Mouse (Mus musculus) lung, postnatal 0 days (tissue): Measurements from ENCODE around the gene Col10a1. TPM values are rescaled to one million over a fixed set of nuclear protein-coding genes. Genes with fewer than 3 reads are reported as not detected.
"Not testable (repeated sequence)": the region's sequence is repeated elsewhere in the genome, so short reads cannot be mapped to it uniquely, and the experiment has no call there.

Experiments used
- ATAC-seq: fragments of 200-750 bp; cut with Nextera tagmentation; 2 replicates; pipeline ENCODE4 v1.8.0; 2017; ENCODE audit warnings: moderate library complexity
- DNase-seq: peaks from one replicate; pipeline ENCODE4 v3.0.0-alpha.2; 2016; ENCODE audit warnings: low spot score
- H3K27ac ChIP-seq: fragments of 300-500 bp; sonication (generic); 2 replicates; pipeline ENCODE4 v1.5.1; 2014; ENCODE audit warnings: antibody characterized with exemption, mild to moderate bottlenecking, low read length, mixed read lengths
- H3K27me3 ChIP-seq: fragments of 300-500 bp; sonication (generic); replicated peaks from 2 replicates; pipeline ENCODE4 v1.6.1; 2014; ENCODE audit warnings: low read length, mixed read lengths; ENCODE audit not compliant: insufficient read depth
- H3K36me3 ChIP-seq: fragments of 300-500 bp; sonication (generic); 2 replicates; pipeline ENCODE4 v1.6.1; 2014; ENCODE audit warnings: low read length, mixed read lengths; ENCODE audit not compliant: insufficient read depth
- H3K4me1 ChIP-seq: fragments of 300-500 bp; sonication (generic); 2 replicates; pipeline ENCODE4 v1.6.1; 2014; ENCODE audit warnings: antibody characterized with exemption, low read depth, low read length, mixed read lengths; ENCODE audit not compliant: insufficient read depth
- H3K4me2 ChIP-seq: fragments of 300-500 bp; sonication (generic); replicated peaks from 2 replicates; pipeline ENCODE4 v1.6.1; 2014; ENCODE audit warnings: low read depth, mild to moderate bottlenecking, low read length, moderate library complexity, mixed read lengths
- H3K4me3 ChIP-seq: fragments of 300-500 bp; sonication (generic); 2 replicates; pipeline ENCODE4 v1.5.1; 2014; ENCODE audit warnings: low read depth, low read length
- H3K9ac ChIP-seq: fragments of 300-500 bp; sonication (generic); replicated peaks from 2 replicates; pipeline ENCODE4 v1.6.1; 2014; ENCODE audit warnings: low read depth, mild to moderate bottlenecking
- H3K9me3 ChIP-seq: fragments of 300-500 bp; sonication (generic); 2 replicates; pipeline ENCODE4 v1.6.1; 2016; ENCODE audit warnings: low read length, mixed read lengths
- CTCF ChIP-seq: IDR thresholded peaks from 2 replicates; pipeline ENCODE4 v1.5.1; 2016; ENCODE audit warnings: antibody characterized with exemption, mild to moderate bottlenecking
- EP300 ChIP-seq: IDR thresholded peaks from 2 replicates; pipeline ENCODE4 v1.6.1; 2016; ENCODE audit warnings: antibody characterized with exemption, mild to moderate bottlenecking, control low read depth
- WGBS: fragments of 180-500 bp; shearing (Covaris S2); extraction: QIAGEN DNeasy Blood & Tissue Kit; methylation state at CpG from one replicate; pipeline ENCODE4 v1.1.7; 2014; 5-methylcytosine and 5-hydroxymethylcytosine counted together
- polyA plus RNA-seq: library from polyadenylated mRNA; unstranded; fragments of >200 nt; fragmentation: Nextera tagmentation; extraction: Ambion mirVana; gene quantifications from 2 replicates; pipeline ENCODE4 v1.2.1, GENCODE M21; 2015

The Col10a1 gene
- polyA plus RNA-seq, 1 experiment from 2014 or later: 0.11 TPM

- Histone ChIP-seq H3K4me3 (no peak overlapping the region), H3K36me3 (no peaks in the 10 kb centered on the region), H3K9me3 (no peaks in the 10 kb centered on the region), H3K27me3 (no peaks in the 10 kb centered on the region), H3K4me1 (no peaks in the 10 kb centered on the region), H3K4me2 (no peak overlapping the region), H3K9ac (no peak overlapping the region), H3K27ac (no peak overlapping the region)
- ATAC-seq: no peak
- TF ChIP-seq EP300 (no peak), CTCF (no peak)
- no peak for DNase-seq
- 61% methylated on average over 7 of the region's 7 CpGs for WGBS
Observed at GRCm38 (mm10) chr10:34373332-34373731, 16.4 kb upstream of the Col10a1 start.

- no peak overlapping the region for H3K27ac ChIP-seq
- TF ChIP-seq EP300 (no peak), CTCF (no peak)
- H3K27me3 ChIP-seq: no peaks in the 10 kb centered on the region
- H3K36me3 ChIP-seq: no peaks in the 10 kb centered on the region
- H3K9me3 ChIP-seq: no peaks in the 10 kb centered on the region
- DNase-seq (no peak), ATAC-seq (no peak)
- no peaks in the 10 kb centered on the region for H3K4me1 ChIP-seq
- WGBS: 62% methylated on average over 5 of the region's 5 CpGs
- no peak overlapping the region for H3K9ac ChIP-seq
- no peak overlapping the region for H3K4me2 ChIP-seq
- H3K4me3 ChIP-seq: no peak overlapping the region
Observed at GRCm38 (mm10) chr10:34385636-34386035, 4.1 kb upstream of the Col10a1 start.

- Histone ChIP-seq H3K9me3 (no peaks in the 10 kb centered on the region), H3K27ac (no peak overlapping the region), H3K27me3 (no peaks in the 10 kb centered on the region), H3K4me1 (no peaks in the 10 kb centered on the region), H3K4me2 (no peak overlapping the region), H3K4me3 (no peak overlapping the region), H3K36me3 (peaks cover 2% of the 10 kb centered on the region), H3K9ac (no peak overlapping the region)
- WGBS: 89% methylated on average over 4 of the region's 4 CpGs
- DNase-seq: no peak
- ATAC-seq: no peak
- TF ChIP-seq CTCF (no peak), EP300 (no peak)
Observed at GRCm38 (mm10) chr10:34396959-34397358, 7.2 kb downstream of the Col10a1 start.

- Histone ChIP-seq H3K9me3 (no peaks in the 10 kb centered on the region), H3K27me3 (no peaks in the 10 kb centered on the region), H3K4me1 (no peaks in the 10 kb centered on the region), H3K27ac (no peak overlapping the region), H3K4me2 (no peak overlapping the region), H3K9ac (no peak overlapping the region), H3K4me3 (no peak overlapping the region), H3K36me3 (peaks cover 10% of the 10 kb centered on the region)
- no peak for TF ChIP-seq CTCF
- TF ChIP-seq EP300: no peak
- DNase-seq (no peak), ATAC-seq (no peak)
Observed at GRCm38 (mm10) chr10:34399267-34399666, 9.5 kb downstream of the Col10a1 start.

- Histone ChIP-seq H3K4me3 (peak within 1 kb of the TSS; percentile 79), H3K4me2 (peak within 1 kb of the TSS; percentile 53), H3K9me3 (no peaks in the 10 kb centered on the region), H3K27me3 (no peaks in the 10 kb centered on the region), H3K9ac (peak within 1 kb of the TSS; percentile 85), H3K36me3 (no peaks in the 10 kb centered on the region), H3K4me1 (peaks cover 5% of the 10 kb centered on the region; the same call in 1 of the 2 replicates), H3K27ac (peak within 1 kb of the TSS; percentile 96)
- 3% methylated on average over 49 of the region's 49 CpGs for WGBS
- ATAC-seq: peak; percentile 99
- DNase-seq: peak; percentile 97
- TF ChIP-seq EP300 (no peak), CTCF (no peak)
Observed at GRCm38 (mm10) chr10:34418204-34418756, 28.5 kb downstream of the Col10a1 start, which contains the start of gene Nt5dc1. TSS of gene Nt5dc1 (minus strand) at chr10:34418552.

GRCm38 (mm10) chr10:34418794-34419193, 29.0 kb downstream of the Col10a1 start:
- 72% methylated on average over 4 of the region's 4 CpGs for WGBS
- not testable (repeated sequence) for H3K27ac ChIP-seq, H3K9me3 ChIP-seq, H3K27me3 ChIP-seq, H3K9ac ChIP-seq, H3K4me1 ChIP-seq, H3K36me3 ChIP-seq, DNase-seq
- peak; percentile 4 for ATAC-seq
- Histone ChIP-seq H3K4me3 (peak overlapping the region; percentile 79), H3K4me2 (peak overlapping the region; percentile 53)

GRCm38 (mm10) chr10:34431783-34432182, 42.0 kb downstream of the Col10a1 start:
- TF ChIP-seq EP300 (no peak), CTCF (peak; percentile 68)
- Histone ChIP-seq H3K4me1 (no peaks in the 10 kb centered on the region), H3K9me3 (no peaks in the 10 kb centered on the region), H3K27ac (no peak overlapping the region), H3K36me3 (no peaks in the 10 kb centered on the region), H3K27me3 (no peaks in the 10 kb centered on the region), H3K4me2 (peak overlapping the region; percentile 30; the same call in 1 of the 2 replicates), H3K9ac (no peak overlapping the region), H3K4me3 (no peak overlapping the region; the same call in 1 of the 2 replicates)
- ATAC-seq (no peak), DNase-seq (peak; percentile 65)

- ATAC-seq, H3K4me2 ChIP-seq, H3K9me3 ChIP-seq, H3K4me3 ChIP-seq, H3K36me3 ChIP-seq, H3K4me1 ChIP-seq, H3K27me3 ChIP-seq, H3K27ac ChIP-seq, H3K9ac ChIP-seq, DNase-seq: not testable (repeated sequence)
- 93% methylated on average over 6 of the region's 14 CpGs for WGBS
Observed at GRCm38 (mm10) chr10:34434191-34434590, 44.4 kb downstream of the Col10a1 start.
